Mouse (Mus musculus) neural tube, embryonic 14.5 days (tissue): ENCODE measurements around the gene Erich3. TPM values are rescaled to one million over a fixed set of nuclear protein-coding genes. Genes with fewer than 3 reads are reported as not detected.

Source experiments
- polyA plus RNA-seq: library from polyadenylated mRNA; unstranded; fragments of >200 nt; fragmentation: Nextera tagmentation; extraction: Ambion mirVana; gene quantifications from 2 replicates; pipeline ENCODE4 v1.2.1, GENCODE M21; 2014

Gene Erich3
- polyA plus RNA-seq, 1 experiment from 2014 or later: 2.0 TPM

Other genes starting within 250 kb of the Erich3 start
- 9.0 and 9.6 TPM in 2 replicates for gene Cryz, start 67.1 kb upstream of the Erich3 start, polyA plus RNA-seq
- gene Tyw3, start 66.8 kb upstream of the Erich3 start, polyA plus RNA-seq: 13.8 and 15.4 TPM in 2 replicates